Mouse (Mus musculus) myocyte (in vitro differentiated cells): Measurements from ENCODE around the gene Tex19.1.

Source experiments
- POLR2A ChIP-seq: IDR thresholded peaks from one replicate; pipeline ENCODE4 v1.6.1; 2011; ENCODE audit warnings: low read depth, mild to moderate bottlenecking, control low read depth, moderate library complexity; ENCODE audit not compliant: insufficient read length
- POLR2AphosphoS2 ChIP-seq: IDR thresholded peaks from one replicate; pipeline ENCODE4 v1.6.1; 2011; ENCODE audit warnings: low read depth, control low read depth; ENCODE audit not compliant: insufficient read length
- REST ChIP-seq: IDR thresholded peaks from one replicate; pipeline ENCODE4 v1.6.1; 2011; ENCODE audit warnings: mild to moderate bottlenecking, control low read depth, moderate library complexity; ENCODE audit not compliant: insufficient read depth, insufficient read length

GRCm38 (mm10) chr11:121123438-121123837, 22.5 kb upstream of the Tex19.1 start:
- TF ChIP-seq POLR2A (no peak), REST (no peak), POLR2AphosphoS2 (no peak)
